Mouse (Mus musculus): ENCODE data around the gene Asmt.

Asmt gene

DNA sequence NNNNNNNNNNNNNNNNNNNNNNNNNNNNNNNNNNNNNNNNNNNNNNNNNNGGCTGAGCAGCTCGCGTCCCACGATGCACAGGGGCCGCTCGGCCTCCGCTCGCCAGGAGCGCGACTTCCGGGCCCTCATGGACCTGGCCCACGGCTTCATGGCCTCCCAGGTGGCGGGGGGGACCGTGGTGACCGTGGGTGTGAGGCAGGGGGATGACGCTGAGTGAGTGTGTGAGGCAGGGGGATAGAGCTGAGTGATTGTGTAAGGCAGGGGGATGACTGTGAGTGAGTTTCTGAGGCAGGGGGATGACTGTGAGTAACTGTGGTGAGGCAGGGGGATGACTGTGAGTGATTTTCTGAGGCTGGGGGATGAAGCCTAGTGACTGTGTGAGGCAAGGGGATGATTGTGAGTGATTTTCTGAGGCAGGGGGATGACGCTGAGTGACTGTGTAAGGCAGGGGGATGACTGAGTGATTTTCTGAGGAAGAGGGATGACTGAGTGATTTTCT lies at the start of gene Asmt:
Gene Asmt, plus strand, starts transcription at position 51 of the 499 bp plus-strand sequence.
- no peak for DNase-seq (ENCODE audit: low spot score)

DNA sequence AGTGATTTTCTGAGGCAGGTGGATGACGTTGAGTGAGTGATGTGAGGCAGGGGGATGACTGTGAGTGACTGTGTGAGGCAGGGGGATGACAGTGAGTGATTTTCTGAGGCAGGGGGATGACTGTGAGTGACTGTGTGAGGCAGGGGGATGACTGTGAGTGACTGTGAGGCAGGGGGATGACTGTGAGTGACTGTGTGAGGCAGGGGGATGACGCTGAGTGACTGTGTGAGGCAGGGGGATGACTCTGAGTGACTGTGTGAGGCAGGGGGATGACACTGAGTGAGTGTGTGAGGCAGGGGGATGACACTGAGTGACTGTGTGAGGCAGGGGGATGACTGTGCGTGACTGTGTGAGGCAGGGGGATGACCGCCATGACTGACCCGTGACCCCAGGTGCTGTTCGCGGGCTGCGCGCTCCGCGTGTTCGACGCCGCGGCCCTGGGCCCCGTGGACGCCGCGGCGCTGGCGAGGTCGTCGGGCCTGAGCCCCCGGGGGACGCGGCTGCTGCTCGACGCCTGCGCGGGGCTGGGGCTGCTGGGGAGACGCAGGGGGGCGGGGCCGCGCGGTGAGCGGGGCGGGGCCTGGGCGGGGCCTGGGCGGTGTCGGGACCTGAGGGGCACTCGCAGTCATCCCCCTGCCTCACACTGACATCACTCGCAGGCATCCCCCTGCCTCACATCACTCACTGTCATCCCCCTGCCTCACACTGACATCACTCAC lies 948 bp downstream of the Asmt start:
- DNase-seq (ENCODE audit: low spot score) = no peak

DNA sequence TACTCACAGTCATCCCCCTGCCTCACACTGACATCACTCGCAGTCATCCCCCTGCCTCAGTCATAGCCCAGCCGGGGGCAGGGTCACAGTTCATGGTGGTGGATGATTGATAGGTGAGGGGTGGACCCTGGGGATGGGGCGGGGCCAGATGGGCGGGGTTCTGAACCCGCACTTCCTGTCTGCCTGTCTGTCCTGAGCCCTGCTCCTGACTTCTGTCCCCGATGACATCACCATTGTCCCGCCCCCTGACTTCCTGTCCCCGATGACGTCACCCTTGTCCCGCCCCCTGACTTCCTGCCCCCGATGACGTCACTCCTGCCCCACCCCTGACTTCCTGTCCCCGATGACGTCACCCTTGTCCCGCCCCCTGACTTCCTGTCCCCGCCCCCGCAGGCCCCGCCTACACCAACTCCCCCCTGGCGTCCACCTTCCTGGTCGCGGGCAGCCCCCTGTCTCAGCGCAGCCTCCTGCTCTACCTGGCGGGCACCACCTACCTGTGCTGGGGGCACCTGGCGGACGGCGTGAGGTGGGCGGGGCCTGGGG lies 1.9 kb downstream of the Asmt start:
- no peak for DNase-seq (ENCODE audit: low spot score)

DNA sequence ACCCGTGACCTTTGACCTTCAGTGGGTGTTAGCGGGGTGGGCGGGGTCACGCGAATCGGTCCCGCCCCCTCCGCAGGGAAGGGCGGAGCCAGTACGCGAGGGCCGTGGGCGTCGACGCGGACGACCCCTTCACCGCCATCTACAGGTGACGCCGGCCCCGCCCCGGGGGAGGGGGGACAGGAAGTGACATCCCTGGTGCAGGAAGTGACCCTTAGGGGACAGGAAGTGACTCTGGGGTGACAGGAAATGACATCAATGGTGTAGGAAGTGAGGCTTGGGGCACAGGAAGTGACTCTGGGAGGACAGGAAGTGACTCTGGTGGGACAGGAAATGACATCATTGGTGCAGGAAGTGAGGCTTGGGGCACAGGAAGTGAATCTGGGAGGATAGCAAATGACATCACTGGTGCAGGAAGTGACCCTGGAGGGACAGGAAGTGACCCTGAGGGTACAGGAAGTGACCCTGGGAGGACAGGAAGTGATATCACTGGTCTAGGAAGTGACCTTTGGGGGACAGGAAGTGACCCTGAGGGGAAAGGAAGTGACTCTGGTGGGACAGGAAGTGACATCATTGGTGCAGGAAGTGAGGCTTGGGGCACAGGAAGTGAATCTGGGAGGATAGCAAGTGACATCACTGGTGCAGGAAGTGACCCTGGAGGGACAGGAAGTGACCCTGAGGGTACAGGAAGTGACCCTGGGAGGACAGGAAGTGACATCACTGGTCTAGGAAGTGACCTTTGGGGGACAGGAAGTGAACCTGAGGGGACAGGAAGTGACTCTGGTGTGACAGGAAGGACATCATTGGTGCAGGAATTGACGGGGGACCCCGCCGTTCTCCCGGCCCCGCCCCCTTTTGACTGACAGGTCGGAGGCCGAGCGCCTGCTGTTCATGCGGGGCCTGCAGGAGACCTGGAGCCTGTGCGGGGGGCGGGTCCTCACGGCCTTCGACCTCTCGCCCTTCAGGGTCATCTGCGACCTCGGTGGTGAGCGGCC lies 2.7 kb downstream of the Asmt start:
- no peak for DNase-seq (ENCODE audit: low spot score)

DNA sequence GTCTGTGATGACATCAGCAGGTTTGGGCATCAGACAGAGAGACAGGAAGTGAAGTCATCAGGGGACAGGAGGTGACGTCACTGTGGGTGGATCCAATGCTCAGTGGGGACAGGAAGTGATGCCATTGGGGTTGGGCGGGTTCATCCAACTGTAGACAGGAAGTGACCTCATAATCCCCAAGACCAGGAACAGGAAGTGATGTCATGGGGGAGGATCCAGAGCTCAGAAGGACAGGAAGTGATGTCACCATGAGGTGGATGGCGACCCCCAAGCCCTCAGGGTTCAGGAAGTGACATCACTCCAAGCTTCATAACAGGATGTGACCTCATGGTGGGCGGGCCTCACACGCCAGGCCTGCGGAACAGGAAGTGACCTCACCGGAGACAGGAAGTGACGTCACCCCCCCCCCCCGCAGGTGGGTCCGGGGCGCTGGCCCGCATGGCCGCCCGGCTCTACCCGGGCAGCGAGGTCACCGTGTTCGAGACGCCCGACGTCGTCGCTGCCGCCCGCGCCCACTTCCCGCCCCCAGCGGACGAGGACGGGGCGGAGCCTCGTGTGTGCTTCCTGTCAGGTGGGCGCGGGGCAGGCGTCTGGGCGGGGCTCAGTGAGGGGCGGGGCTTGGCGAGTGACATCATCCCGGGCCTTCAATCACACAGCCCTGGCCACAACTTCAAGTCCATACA lies 3.6 kb downstream of the Asmt start:
- no peak for DNase-seq (ENCODE audit: low spot score)

DNA sequence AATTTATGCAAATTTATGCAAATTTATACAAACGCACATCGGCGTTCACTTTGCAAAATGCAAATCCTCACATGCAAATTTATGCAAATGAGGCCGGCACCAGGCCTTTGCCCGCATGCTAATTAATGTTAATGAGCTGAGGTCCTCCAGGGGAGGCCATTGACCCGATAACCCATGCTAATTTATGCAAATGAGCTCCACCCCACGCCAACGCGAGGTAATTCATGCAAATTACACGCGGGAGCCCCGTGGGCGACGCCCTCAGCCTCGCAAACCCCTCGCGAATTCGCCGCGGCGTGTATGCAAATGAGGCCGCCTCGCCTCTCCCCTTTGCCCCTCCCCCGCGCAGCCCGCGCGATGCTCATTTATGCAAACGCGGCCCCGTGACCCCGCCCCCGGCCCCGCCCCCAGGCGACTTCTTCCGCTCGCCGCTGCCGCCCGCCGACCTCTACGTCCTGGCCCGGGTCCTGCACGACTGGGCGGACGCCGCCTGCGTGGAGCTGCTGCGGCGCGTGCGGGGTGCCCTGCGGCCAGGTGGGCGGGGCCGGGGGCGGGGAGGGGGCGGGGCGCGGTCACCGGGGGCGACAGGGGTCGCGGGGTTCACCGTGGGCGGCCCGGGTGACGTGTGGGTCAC lies 4.3 kb downstream of the Asmt start:
- no peak for DNase-seq (ENCODE audit: low spot score)

DNA sequence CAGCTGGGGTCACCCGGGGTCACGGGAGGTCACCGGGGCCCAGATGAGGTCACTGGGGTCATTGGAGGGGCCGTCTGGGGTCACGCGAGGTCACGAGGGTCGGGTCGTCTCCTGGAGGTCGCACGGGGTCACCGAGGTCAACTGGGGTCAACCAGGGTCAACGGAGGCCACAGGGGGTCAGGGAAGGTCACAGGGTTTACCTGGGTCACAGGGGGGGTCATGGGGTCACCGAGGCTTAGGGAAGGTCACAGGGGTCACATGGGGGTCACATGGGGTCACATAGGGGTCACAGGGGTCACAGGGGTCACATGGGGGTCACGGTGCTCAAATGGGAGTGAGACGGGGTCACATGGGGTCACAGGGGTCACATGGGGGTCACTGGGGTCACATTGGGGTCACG lies 4.8 kb downstream of the Asmt start:
- DNase-seq (ENCODE audit: low spot score) = no peak

DNA sequence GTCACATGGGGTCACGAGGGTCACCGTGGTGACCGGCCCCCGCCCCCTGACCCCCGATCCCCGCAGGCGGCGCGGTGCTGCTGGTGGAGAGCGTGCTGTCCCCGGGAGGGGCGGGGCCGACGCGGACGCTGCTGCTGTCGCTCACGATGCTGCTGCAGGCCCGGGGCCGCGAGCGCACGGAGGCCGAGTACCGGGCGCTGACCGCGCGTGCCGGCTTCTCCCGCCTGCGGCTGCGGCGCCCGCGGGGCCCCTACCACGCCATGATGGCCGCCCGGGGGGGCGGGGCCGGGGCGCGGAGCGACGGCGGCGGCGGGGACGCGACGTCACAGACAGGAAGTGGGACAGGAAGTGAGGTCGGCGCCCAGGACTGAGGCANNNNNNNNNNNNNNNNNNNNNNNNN lies 5.2 kb downstream of the Asmt start:
- DNase-seq (ENCODE audit: low spot score) = no peak
